Mouse (Mus musculus): ENCODE measurements around the gene Shq1. TPM values are rescaled to one million over a fixed set of nuclear protein-coding genes. Genes with fewer than 3 reads are reported as not detected.

The Shq1 gene
- polyA plus RNA-seq, 1 experiment from 2014 or later: 14.3 TPM

DNA sequence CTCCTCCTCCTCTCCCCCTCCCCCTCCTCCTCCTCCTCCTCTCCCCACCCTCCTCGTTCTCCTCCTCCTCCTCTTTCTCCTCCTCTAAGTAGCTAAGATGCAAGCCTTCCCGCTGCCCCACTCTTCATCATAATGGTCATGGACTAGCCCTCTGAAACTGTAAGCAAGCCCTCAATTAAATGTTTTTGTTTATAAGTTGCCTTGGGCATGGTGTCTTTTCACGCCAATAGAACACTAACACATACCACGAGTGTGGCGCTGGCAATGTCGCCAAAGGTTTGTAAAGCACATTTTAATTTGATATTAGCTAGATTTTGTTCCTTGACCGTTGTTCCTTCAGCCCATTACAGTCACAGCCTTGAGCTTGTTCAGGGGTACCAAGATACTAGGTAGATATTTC lies 5.5 kb upstream of the Shq1 start:
- no peak overlapping the region for H3K9ac ChIP-seq (replicated peaks; ENCODE audit: low read depth, low read length)
- H3K9me3 ChIP-seq (ENCODE audit: control insufficient read depth, low read length): no peaks in the 10 kb centered on the region
- H3K27me3 ChIP-seq (replicated peaks; ENCODE audit: control insufficient read depth, insufficient read depth, low read length): peaks cover 4% of the 10 kb centered on the region; the same call in 1 of the 2 replicates
- H3K4me3 ChIP-seq (replicated peaks; ENCODE audit: low read length): no peak overlapping the region
- no peak for ATAC-seq
- H3K4me2 ChIP-seq (ENCODE audit: low read length): no peak overlapping the region
- no peak overlapping the region for H3K27ac ChIP-seq (ENCODE audit: low read length)
- WGBS: 84% methylated on average over 6 of the region's 7 CpGs
- H3K36me3 ChIP-seq (ENCODE audit: control insufficient read depth, insufficient read depth): no peaks in the 10 kb centered on the region
- H3K4me1 ChIP-seq (replicated peaks; ENCODE audit: control insufficient read depth, insufficient read depth, low read length): peaks cover 2% of the 10 kb centered on the region; the same call in 1 of the 2 replicates

DNA sequence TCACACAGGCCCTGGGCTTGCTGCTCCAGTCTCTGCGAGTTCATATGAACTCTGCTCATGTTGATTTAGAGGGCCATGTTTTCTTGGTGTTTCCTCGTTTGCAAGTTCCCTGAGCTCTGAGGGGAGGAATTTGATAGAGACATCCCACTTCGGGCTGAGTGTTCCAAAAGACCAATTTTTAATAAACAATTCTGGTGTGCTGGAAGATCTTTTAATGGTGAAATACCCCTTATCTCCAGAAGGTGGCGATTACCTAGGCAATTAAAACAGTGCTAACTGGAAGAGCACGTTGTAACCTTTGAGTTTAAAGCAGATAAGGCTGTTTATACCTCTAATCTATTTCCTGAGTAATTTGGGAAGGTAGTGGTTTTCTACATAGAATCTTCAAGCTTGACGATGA lies 4.0 kb upstream of the Shq1 start:
- no peak for ATAC-seq
- Histone ChIP-seq H3K27ac (ENCODE audit: low read length) (no peak overlapping the region), H3K4me2 (ENCODE audit: low read length) (no peak overlapping the region), H3K27me3 (replicated peaks; ENCODE audit: control insufficient read depth, insufficient read depth, low read length) (peaks cover 4% of the 10 kb centered on the region; the same call in 1 of the 2 replicates), H3K9ac (replicated peaks; ENCODE audit: low read depth, low read length) (no peak overlapping the region), H3K4me3 (replicated peaks; ENCODE audit: low read length) (no peak overlapping the region), H3K4me1 (replicated peaks; ENCODE audit: control insufficient read depth, insufficient read depth, low read length) (peaks cover 10% of the 10 kb centered on the region), H3K9me3 (ENCODE audit: control insufficient read depth, low read length) (no peaks in the 10 kb centered on the region), H3K36me3 (ENCODE audit: control insufficient read depth, insufficient read depth) (no peaks in the 10 kb centered on the region)
- 22% methylated on average over 6 of the region's 6 CpGs for WGBS

DNA sequence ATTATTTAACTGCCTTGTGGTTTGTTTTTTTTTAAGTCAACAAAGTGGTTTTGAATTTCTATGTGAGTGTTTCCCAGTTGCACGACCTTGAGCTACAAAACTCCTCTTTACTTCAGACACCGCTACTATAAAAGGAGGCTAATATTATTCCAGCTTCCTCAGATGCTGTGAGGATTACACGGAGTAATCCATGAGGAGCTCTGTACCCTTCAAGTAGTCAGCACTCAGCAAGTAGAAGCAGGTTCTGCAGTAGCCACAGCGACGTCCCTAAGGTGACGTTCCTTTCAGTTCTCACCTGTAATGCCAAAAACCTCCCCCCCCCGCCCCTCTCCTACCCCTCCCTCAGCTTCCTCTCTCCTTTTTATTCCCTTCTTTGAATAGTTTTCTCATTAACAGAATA lies 444 bp upstream of the Shq1 start:
- WGBS: 9% methylated on average over 7 of the region's 7 CpGs
- Histone ChIP-seq H3K4me2 (ENCODE audit: low read length) (peak overlapping the region; percentile 99), H3K36me3 (ENCODE audit: control insufficient read depth, insufficient read depth) (no peaks in the 10 kb centered on the region), H3K9me3 (ENCODE audit: control insufficient read depth, low read length) (no peaks in the 10 kb centered on the region), H3K27me3 (replicated peaks; ENCODE audit: control insufficient read depth, insufficient read depth, low read length) (peaks cover 4% of the 10 kb centered on the region; the same call in 1 of the 2 replicates), H3K4me1 (replicated peaks; ENCODE audit: control insufficient read depth, insufficient read depth, low read length) (peaks cover 10% of the 10 kb centered on the region), H3K27ac (ENCODE audit: low read length) (no peak overlapping the region), H3K4me3 (replicated peaks; ENCODE audit: low read length) (peak overlapping the region; percentile 82), H3K9ac (replicated peaks; ENCODE audit: low read depth, low read length) (no peak overlapping the region)
- peak; percentile 18; the same call in 1 of the 2 replicates for ATAC-seq

DNA sequence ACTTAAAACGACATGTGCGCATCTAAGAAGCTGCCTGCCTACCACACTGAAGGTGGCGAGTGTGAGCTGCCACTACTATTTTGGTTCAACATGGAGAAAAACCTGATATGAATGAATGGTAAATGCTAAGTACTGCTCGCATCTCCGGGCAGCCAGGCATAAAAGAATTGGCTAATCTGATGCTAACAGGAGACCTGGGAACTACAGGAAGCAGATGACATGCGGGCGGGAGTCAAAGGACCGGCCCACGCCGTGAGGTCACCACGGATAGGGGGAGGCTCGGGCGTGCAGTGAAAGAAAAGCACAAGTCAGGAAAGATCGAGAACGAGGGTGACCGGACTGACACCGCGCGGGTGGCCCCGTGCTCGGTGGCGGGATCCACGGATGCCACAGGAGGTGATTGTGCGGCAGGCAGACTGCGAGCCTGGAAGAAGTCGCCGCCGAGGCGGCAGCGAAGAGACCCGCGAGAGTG lies 551 bp downstream of the Shq1 start:
- Histone ChIP-seq H3K27ac (ENCODE audit: low read length) (no peak overlapping the region), H3K4me3 (replicated peaks; ENCODE audit: low read length) (peak overlapping the region; percentile 82), H3K4me2 (ENCODE audit: low read length) (peak overlapping the region; percentile 99), H3K36me3 (ENCODE audit: control insufficient read depth, insufficient read depth) (no peaks in the 10 kb centered on the region), H3K9me3 (ENCODE audit: control insufficient read depth, low read length) (no peaks in the 10 kb centered on the region), H3K4me1 (replicated peaks; ENCODE audit: control insufficient read depth, insufficient read depth, low read length) (peaks cover 10% of the 10 kb centered on the region), H3K9ac (replicated peaks; ENCODE audit: low read depth, low read length) (peak overlapping the region; percentile 54), H3K27me3 (replicated peaks; ENCODE audit: control insufficient read depth, insufficient read depth, low read length) (peaks cover 4% of the 10 kb centered on the region; the same call in 1 of the 2 replicates)
- under 1% methylated on average over 32 of the region's 32 CpGs for WGBS
- peak; percentile 54 for ATAC-seq

DNA sequence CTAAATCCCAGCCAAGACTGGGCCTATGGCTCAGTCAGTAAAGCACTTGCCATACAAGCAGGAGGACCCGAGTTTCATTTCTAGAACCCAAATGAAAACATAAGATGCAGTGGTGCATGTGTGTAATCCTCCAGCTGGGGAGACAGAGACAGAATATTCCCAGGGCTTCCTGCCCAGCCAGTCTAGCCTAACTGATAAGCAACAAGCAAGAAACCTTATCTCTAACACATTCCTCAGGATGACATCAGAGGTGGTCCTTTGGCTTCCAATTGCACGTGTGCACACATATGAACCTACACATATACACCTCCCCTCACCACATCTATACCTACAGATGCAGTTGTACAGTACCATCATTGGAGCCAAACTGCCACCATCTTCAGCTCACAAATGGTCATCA lies 2.1 kb downstream of the Shq1 start:
- Histone ChIP-seq H3K36me3 (ENCODE audit: control insufficient read depth, insufficient read depth) (no peaks in the 10 kb centered on the region; the same call in 1 of the 2 replicates), H3K27me3 (replicated peaks; ENCODE audit: control insufficient read depth, insufficient read depth, low read length) (peaks cover 4% of the 10 kb centered on the region; the same call in 1 of the 2 replicates), H3K9ac (replicated peaks; ENCODE audit: low read depth, low read length) (no peak overlapping the region), H3K27ac (ENCODE audit: low read length) (no peak overlapping the region), H3K9me3 (ENCODE audit: control insufficient read depth, low read length) (no peaks in the 10 kb centered on the region), H3K4me2 (ENCODE audit: low read length) (no peak overlapping the region), H3K4me3 (replicated peaks; ENCODE audit: low read length) (no peak overlapping the region), H3K4me1 (replicated peaks; ENCODE audit: control insufficient read depth, insufficient read depth, low read length) (peaks cover 10% of the 10 kb centered on the region)
- 88% methylated on average over 2 of the region's 2 CpGs for WGBS
- no peak for ATAC-seq

DNA sequence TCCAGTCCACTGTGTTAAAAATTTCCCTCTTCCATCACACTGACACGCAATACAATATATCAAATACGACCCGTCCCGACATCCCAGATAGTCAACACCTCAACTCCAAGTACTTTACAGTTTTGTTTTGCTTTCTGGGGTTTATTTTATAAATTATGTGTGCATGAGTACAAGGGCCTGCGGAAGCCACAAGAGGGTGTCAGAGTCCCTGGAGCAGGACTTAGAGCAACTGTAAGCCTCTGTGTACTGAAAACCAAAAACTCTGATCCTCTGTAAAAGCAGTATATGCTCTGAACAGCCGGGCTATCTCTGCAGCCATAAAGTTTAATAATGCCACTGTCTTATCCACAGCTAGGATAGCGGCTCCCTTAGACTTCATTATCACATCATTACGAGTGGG lies 3.3 kb downstream of the Shq1 start:
- H3K9ac ChIP-seq (replicated peaks; ENCODE audit: low read depth, low read length): no peak overlapping the region
- 88% methylated on average over 8 of the region's 8 CpGs for WGBS
- H3K36me3 ChIP-seq (ENCODE audit: control insufficient read depth, insufficient read depth): no peaks in the 10 kb centered on the region; the same call in 1 of the 2 replicates
- no peak overlapping the region for H3K4me2 ChIP-seq (ENCODE audit: low read length)
- H3K27me3 ChIP-seq (replicated peaks; ENCODE audit: control insufficient read depth, insufficient read depth, low read length): peaks cover 4% of the 10 kb centered on the region; the same call in 1 of the 2 replicates
- no peak overlapping the region for H3K27ac ChIP-seq (ENCODE audit: low read length)
- no peaks in the 10 kb centered on the region for H3K9me3 ChIP-seq (ENCODE audit: control insufficient read depth, low read length)
- peaks cover 10% of the 10 kb centered on the region for H3K4me1 ChIP-seq (replicated peaks; ENCODE audit: control insufficient read depth, insufficient read depth, low read length)
- no peak overlapping the region for H3K4me3 ChIP-seq (replicated peaks; ENCODE audit: low read length)
- ATAC-seq: no peak

DNA sequence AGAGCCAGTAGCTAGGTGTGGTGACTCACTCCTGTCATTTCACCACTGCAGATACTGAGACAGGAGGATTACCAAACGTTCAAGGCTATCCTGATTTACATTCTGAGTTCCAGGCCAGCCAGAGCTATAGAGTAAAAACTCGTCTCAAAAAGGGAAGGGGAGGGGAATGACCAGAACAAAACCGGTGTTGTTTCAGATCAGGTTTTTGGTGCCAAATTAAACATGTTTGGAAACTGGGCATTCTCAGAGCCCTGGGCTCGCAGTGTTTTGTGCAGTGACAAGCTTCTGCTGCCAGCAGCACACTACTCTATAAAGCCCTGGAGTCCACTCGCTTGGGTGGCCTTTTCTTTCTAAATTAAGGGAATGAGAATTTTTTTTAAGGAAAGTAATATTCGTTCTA lies 8.7 kb downstream of the Shq1 start:
- Histone ChIP-seq H3K9me3 (ENCODE audit: control insufficient read depth, low read length) (no peaks in the 10 kb centered on the region), H3K27ac (ENCODE audit: low read length) (no peak overlapping the region), H3K4me1 (replicated peaks; ENCODE audit: control insufficient read depth, insufficient read depth, low read length) (peaks cover 12% of the 10 kb centered on the region), H3K36me3 (ENCODE audit: control insufficient read depth, insufficient read depth) (no peaks in the 10 kb centered on the region; the same call in 1 of the 2 replicates), H3K4me3 (replicated peaks; ENCODE audit: low read length) (no peak overlapping the region), H3K27me3 (replicated peaks; ENCODE audit: control insufficient read depth, insufficient read depth, low read length) (no peaks in the 10 kb centered on the region), H3K4me2 (ENCODE audit: low read length) (no peak overlapping the region), H3K9ac (replicated peaks; ENCODE audit: low read depth, low read length) (no peak overlapping the region)
- 51% methylated on average over 6 of the region's 6 CpGs for WGBS
- ATAC-seq: peak; percentile 32; the same call in 1 of the 2 replicates

DNA sequence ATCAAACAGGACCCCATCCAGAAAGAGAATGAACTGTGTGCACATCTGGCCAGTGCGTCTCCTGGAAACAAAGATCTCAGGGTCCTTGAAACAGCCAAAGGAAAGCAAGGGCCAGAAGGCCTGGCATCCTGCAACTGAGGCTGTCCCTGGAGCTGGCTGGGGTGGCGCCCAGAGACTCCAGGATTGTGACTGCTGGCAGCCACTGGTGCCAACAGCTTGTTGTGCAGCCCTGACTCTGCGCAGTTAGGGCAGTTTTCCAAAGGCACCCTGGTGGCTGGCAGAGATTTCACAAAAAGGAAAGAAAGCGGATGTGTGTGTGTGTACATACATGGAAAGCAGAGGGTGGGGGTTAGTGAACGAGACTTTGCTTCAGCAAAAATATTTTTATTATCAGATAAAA lies 10.6 kb downstream of the Shq1 start:
- Histone ChIP-seq H3K4me3 (replicated peaks; ENCODE audit: low read length) (no peak overlapping the region), H3K4me1 (replicated peaks; ENCODE audit: control insufficient read depth, insufficient read depth, low read length) (peaks cover 12% of the 10 kb centered on the region), H3K27me3 (replicated peaks; ENCODE audit: control insufficient read depth, insufficient read depth, low read length) (no peaks in the 10 kb centered on the region), H3K9me3 (ENCODE audit: control insufficient read depth, low read length) (no peaks in the 10 kb centered on the region), H3K36me3 (ENCODE audit: control insufficient read depth, insufficient read depth) (no peaks in the 10 kb centered on the region; the same call in 1 of the 2 replicates), H3K4me2 (ENCODE audit: low read length) (0 out of 2 replicates have a peak overlapping the region, but pooled peaks have one; percentile 6), H3K9ac (replicated peaks; ENCODE audit: low read depth, low read length) (no peak overlapping the region), H3K27ac (ENCODE audit: low read length) (no peak overlapping the region; the same call in 1 of the 2 replicates)
- WGBS: 40% methylated on average over 5 of the region's 5 CpGs
- peak; percentile 88 for ATAC-seq

DNA sequence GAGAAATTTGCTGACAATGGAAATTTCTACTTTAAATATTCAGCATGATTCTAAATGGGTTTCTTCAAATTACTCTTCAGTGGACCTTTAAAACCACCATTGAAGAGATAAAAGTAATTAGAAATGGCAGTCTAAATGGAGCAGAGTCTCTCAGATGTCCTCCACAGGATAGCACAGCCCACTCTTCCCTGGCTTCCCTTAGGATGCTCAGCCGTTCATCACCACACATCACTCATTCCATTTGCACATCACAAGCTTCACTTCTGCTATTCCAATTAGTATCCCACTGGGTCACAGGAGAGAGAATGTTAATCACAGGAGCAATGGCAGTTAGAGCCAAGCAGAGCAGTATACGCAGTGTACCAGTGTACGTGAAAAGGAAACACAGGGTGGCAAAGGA lies 18.4 kb downstream of the Shq1 start:
- Histone ChIP-seq H3K4me2 (ENCODE audit: low read length) (no peak overlapping the region), H3K4me3 (replicated peaks; ENCODE audit: low read length) (no peak overlapping the region), H3K27me3 (replicated peaks; ENCODE audit: control insufficient read depth, insufficient read depth, low read length) (no peaks in the 10 kb centered on the region), H3K27ac (ENCODE audit: low read length) (no peak overlapping the region), H3K9ac (replicated peaks; ENCODE audit: low read depth, low read length) (no peak overlapping the region), H3K9me3 (ENCODE audit: control insufficient read depth, low read length) (no peaks in the 10 kb centered on the region), H3K4me1 (replicated peaks; ENCODE audit: control insufficient read depth, insufficient read depth, low read length) (no peaks in the 10 kb centered on the region; the same call in 1 of the 2 replicates), H3K36me3 (ENCODE audit: control insufficient read depth, insufficient read depth) (no peaks in the 10 kb centered on the region)
- ATAC-seq: no peak
- 48% methylated on average over 3 of the region's 3 CpGs for WGBS

DNA sequence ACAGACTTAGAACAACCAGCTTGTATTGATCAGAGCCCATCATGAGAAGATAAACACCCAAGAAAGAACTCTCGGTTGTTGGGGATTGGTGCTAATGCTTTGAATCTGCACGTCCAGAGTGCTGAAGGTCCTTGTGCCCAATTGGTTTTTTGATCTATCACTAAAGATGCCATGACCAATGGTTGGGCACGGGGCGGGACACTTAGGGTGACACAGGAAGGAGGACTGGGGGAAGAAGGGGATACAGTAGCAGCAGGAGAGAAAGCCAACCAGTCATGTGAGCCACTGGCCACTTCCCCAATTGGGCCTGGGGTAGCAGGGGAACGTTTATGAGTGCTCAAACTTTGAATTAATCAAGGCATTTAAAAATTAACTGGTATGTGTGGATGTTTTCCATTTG lies 23.8 kb downstream of the Shq1 start:
- Histone ChIP-seq H3K27me3 (replicated peaks; ENCODE audit: control insufficient read depth, insufficient read depth, low read length) (no peaks in the 10 kb centered on the region), H3K9me3 (ENCODE audit: control insufficient read depth, low read length) (no peaks in the 10 kb centered on the region), H3K9ac (replicated peaks; ENCODE audit: low read depth, low read length) (no peak overlapping the region), H3K4me3 (replicated peaks; ENCODE audit: low read length) (no peak overlapping the region), H3K4me1 (replicated peaks; ENCODE audit: control insufficient read depth, insufficient read depth, low read length) (peaks cover 12% of the 10 kb centered on the region), H3K27ac (ENCODE audit: low read length) (no peak overlapping the region), H3K4me2 (ENCODE audit: low read length) (no peak overlapping the region), H3K36me3 (ENCODE audit: control insufficient read depth, insufficient read depth) (no peaks in the 10 kb centered on the region)
- no peak for ATAC-seq
- WGBS: 82% methylated on average over 5 of the region's 5 CpGs

Data from forebrain, embryonic 16.5 days (tissue).